Mouse (Mus musculus): ENCODE results near the gene Gramd1a. TPM values are rescaled to one million over a fixed set of nuclear protein-coding genes. Genes with fewer than 3 reads are reported as not detected.

The Gramd1a gene
- polyA plus RNA-seq, 1 experiment from 2014 or later, result 68.2 TPM

GRCm38 (mm10) chr7:31130197-31130596 is 25.5 kb downstream of the Gramd1a start:
- H3K4me3 ChIP-seq, result no peak overlapping the region
- H3K27ac ChIP-seq, result no peak overlapping the region
- H3K4me1 ChIP-seq, result peaks cover 17% of the 10 kb centered on the region
- no peak overlapping the region for H3K9ac ChIP-seq
- peaks cover 23% of the 10 kb centered on the region for H3K27me3 ChIP-seq
- no peak for ATAC-seq (ENCODE audit: insufficient number of reproducible peaks, low FRiP score, low TSS enrichment, low read depth)
- no peaks in the 10 kb centered on the region for H3K9me3 ChIP-seq
- 92% methylated on average over 7 of the region's 7 CpGs for WGBS
- H3K36me3 ChIP-seq, result peaks cover 68% of the 10 kb centered on the region
- no peak overlapping the region for H3K4me2 ChIP-seq

DNA sequence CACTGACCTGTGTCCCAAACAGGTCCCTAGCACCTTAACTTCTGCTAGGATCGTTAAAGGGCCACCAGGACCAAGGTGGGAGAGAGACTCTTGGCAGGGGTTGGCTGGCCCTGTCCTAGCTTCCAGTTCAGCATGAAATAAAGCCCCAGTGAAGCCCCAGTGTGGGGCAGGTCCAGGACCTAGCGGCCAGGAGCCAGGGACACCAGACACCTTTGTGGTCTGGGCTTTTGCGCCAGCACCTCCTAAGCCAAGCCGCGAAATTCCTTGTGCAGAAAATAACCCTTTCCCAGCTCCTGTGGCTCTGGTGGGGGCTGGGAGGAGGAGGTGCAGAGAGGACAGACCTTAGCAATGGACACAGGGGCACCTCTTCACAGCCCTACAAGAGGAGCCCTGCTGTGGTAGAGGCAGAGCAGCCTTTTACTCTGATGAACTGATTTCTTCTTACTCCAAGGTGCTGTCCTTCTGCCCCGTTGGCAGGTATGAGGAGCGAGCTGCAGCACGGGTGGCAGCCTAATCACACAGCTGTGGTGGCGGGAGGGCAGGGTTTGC is 27.5 kb downstream of the Gramd1a start:
- ATAC-seq (ENCODE audit: insufficient number of reproducible peaks, low FRiP score, low TSS enrichment, low read depth), result no peak
- Histone ChIP-seq H3K9ac (no peak overlapping the region), H3K9me3 (no peaks in the 10 kb centered on the region), H3K4me1 (peaks cover 17% of the 10 kb centered on the region), H3K4me2 (no peak overlapping the region), H3K36me3 (peaks cover 49% of the 10 kb centered on the region), H3K27me3 (peaks cover 31% of the 10 kb centered on the region), H3K4me3 (no peak overlapping the region), H3K27ac (no peak overlapping the region)
- 52% methylated on average over 9 of the region's 9 CpGs for WGBS

DNA sequence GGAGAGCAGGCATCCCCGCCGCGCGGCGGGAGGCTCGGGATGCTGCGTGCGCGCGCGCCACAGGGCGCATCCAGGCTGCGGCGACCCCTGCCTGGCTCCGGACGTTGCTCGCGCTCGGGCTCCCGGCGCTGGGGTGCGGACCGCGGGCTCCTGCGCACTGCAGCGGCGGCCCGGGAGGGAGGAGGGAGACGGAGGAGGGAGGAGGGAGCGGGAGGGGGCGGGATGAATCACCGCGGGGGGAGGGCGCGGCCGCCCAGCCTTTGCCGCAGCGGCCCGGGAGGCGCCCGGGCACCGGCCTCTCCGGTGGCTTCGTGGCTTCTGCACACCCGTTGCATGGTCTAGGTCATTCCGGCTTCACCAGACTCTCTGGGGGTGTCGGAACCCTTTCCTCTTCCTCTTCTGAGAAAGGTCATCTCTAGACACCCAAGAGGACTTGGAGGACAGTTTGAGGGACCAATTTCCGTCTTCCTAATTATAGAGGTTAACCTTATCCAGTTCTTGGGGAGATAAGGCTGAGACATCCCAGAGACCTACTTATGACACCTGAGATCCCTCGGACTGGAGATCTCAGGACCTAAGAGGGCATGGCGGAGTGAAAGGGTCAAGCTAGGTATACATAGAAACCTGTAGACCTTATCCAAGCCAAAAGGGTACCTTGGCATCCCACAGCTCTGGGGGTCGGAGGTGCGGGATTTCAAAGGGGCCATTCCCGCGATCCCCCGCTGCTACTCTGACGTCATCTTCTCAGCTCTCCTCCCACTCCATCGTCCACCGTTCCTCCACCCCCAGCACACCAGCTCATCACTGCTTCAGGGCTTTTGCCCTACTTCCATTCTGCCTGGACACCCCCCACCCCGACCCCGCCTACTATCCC is 28.6 kb downstream of the Gramd1a start, which contains the start of gene Scn1b:
TSS of gene Scn1b (minus strand) at position 153 of the 874 bp plus-strand sequence.
- H3K9me3 ChIP-seq, result no peaks in the 10 kb centered on the region
- peak within 1 kb of the TSS; percentile 99 for H3K4me2 ChIP-seq
- peaks cover 31% of the 10 kb centered on the region for H3K27me3 ChIP-seq
- no peak for ATAC-seq (ENCODE audit: insufficient number of reproducible peaks, low FRiP score, low TSS enrichment, low read depth)
- 2% methylated on average over 45 of the region's 60 CpGs for WGBS
- H3K4me1 ChIP-seq, result peaks cover 17% of the 10 kb centered on the region
- H3K27ac ChIP-seq, result no peak within 1 kb of the TSS
- peak within 1 kb of the TSS; percentile 65 for H3K4me3 ChIP-seq
- peak within 1 kb of the TSS; percentile 48 for H3K9ac ChIP-seq
- peaks cover 37% of the 10 kb centered on the region for H3K36me3 ChIP-seq

DNA sequence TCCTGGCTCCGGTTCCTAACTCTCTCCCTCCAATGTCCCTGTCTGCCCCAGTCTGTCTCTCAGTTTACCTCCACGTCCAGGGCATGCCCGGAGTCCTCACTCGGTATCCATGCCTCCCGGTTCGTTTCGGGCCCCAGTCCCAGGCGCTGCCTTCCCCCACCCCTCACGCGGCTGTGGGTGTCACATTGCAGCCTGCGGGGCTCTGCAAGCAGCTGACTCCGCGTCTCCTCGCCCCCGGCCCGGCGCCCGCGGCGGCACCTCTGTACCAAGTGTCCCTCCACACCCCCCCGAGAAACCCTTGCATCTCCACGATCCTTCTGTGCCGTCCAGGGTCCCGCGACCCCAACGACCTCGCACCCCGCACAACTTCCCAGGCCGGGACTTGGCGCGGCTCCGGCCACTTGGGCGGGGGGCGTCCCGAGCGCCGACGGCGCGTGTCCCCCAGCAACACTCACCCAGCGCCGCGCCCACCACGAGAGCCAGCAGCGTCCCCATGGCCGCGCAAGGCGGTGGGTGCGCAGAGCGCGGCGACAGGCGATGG is 29.4 kb downstream of the Gramd1a start:
- Histone ChIP-seq H3K4me1 (peaks cover 17% of the 10 kb centered on the region), H3K36me3 (peaks cover 29% of the 10 kb centered on the region), H3K4me2 (peak overlapping the region; percentile 99), H3K27me3 (peaks cover 31% of the 10 kb centered on the region), H3K9me3 (no peaks in the 10 kb centered on the region), H3K27ac (no peak overlapping the region), H3K4me3 (peak overlapping the region; percentile 65), H3K9ac (peak overlapping the region; percentile 48)
- ATAC-seq (ENCODE audit: insufficient number of reproducible peaks, low FRiP score, low TSS enrichment, low read depth), result no peak
- under 1% methylated on average over 53 of the region's 53 CpGs for WGBS

DNA sequence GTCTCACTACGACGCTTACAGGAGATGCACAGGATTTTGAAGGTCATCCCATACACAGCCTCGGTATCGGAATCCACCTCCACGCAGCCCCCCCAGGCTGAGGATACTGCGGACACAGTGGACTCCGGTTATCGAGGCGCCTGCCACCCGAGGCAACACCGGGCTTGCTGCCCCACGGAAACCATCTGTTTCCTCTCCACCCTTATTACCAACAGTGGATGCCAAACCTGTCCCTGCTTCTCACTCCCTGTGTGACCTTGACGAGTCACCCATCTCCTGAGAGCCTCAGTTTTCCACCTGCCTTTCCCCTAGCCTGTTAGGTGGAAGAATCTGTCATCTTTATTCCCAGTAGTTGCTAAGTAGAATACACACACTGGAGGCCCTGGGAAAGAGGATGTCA is 30.6 kb downstream of the Gramd1a start:
- peaks cover 31% of the 10 kb centered on the region for H3K27me3 ChIP-seq
- no peak overlapping the region for H3K4me2 ChIP-seq
- H3K4me1 ChIP-seq, result peaks cover 17% of the 10 kb centered on the region
- no peak overlapping the region for H3K9ac ChIP-seq
- ATAC-seq (ENCODE audit: insufficient number of reproducible peaks, low FRiP score, low TSS enrichment, low read depth), result no peak
- 74% methylated on average over 13 of the region's 13 CpGs for WGBS
- H3K4me3 ChIP-seq, result no peak overlapping the region
- peaks cover 17% of the 10 kb centered on the region for H3K36me3 ChIP-seq
- no peaks in the 10 kb centered on the region for H3K9me3 ChIP-seq
- no peak overlapping the region for H3K27ac ChIP-seq

DNA sequence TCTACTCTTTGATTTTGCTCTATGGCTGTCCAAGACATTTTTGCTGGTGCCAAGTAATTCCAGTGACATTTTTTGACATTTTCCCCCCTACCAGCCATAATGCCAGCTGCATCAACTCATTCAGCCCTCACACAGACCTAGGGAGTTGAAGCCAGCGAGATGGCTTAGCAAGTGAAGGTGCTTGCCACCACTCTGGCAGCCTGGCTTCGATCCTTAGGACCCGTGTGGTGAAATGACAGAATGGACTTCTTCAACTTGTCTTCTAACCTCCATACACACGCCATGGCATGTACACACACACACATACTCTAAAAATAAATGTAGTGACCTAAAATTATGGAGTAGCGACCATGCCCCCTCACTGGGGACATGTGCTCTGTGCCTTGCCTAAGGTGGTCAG is 31.3 kb downstream of the Gramd1a start:
- Histone ChIP-seq H3K4me3 (no peak overlapping the region), H3K9me3 (no peaks in the 10 kb centered on the region), H3K27me3 (peaks cover 31% of the 10 kb centered on the region), H3K36me3 (peaks cover 10% of the 10 kb centered on the region), H3K27ac (no peak overlapping the region), H3K4me1 (peaks cover 17% of the 10 kb centered on the region), H3K4me2 (no peak overlapping the region), H3K9ac (no peak overlapping the region)
- WGBS, result 80% methylated on average over 5 of the region's 5 CpGs
- ATAC-seq (ENCODE audit: insufficient number of reproducible peaks, low FRiP score, low TSS enrichment, low read depth), result no peak

DNA sequence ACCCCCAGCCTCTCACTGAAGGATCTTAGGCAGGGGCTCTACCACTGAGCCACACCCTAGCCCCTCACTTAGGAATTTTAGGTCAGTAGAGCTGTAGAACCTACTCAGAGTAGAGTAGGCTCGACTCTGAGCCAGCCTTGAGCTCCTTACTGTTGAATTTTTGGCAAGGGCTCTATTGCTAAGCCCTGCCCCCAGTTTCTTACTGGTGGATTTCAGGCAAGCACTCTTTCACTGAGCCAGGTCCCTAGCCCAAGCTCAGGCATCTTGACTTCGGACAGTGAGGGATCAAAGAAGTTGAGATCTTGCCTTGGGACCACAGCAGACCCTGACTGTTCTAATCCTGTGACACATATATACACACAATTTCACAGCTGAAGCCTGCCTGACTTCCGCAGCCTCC is 32.0 kb downstream of the Gramd1a start:
- no peak for ATAC-seq (ENCODE audit: insufficient number of reproducible peaks, low FRiP score, low TSS enrichment, low read depth)
- WGBS, result 76% methylated on average over 3 of the region's 3 CpGs

DNA sequence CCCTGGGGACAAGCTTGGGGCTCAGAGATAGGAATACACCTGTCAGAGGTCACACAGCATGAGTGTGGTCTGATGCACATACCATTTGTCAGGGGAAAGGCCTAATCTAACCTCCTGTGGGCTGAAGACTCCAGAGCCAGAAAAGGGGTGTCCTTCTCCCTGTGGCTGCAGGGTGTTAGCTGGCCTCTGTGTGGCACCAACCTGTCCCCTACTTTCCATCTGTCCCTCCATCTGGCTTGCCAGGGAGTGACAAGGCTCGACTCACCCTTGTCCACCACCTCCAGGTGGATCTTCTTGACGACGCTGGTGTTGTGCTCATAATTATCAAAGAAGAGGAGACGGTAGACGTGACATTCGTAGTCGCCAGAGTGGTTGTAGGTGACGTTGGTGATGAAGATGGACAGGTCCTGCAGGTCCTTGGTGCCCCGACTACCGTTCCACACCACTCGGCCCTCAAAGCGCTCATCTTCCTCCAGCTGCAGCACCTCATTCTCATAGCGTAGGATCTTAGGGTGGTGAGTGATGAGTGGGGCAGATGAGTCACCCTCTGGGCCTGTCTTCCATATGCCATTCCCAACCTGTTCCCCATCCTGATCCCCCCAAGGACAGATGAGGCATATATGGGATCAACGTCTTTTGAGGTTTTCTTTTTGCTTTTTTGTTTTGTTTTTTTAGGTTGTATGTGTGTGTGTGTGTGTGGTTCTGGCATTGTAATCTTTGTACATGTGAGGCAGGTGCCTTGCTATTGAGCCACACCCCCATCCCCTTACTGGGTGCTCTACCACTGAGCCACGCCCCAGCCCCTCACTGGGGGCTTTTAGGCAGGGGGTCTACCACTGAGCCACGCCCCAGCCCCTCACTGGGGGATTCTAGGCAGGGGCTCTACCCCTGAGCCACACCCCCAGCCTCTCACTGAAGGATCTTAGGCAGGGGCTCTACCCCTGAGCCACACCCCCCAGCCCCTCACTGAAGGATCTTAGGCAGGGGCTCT is 32.8 kb downstream of the Gramd1a start:
- ATAC-seq (ENCODE audit: insufficient number of reproducible peaks, low FRiP score, low TSS enrichment, low read depth), result no peak
- Histone ChIP-seq H3K27ac (no peak overlapping the region), H3K9ac (no peak overlapping the region), H3K36me3 (no peaks in the 10 kb centered on the region), H3K4me1 (peaks cover 17% of the 10 kb centered on the region), H3K9me3 (no peaks in the 10 kb centered on the region), H3K4me3 (no peak overlapping the region), H3K27me3 (peaks cover 31% of the 10 kb centered on the region), H3K4me2 (no peak overlapping the region)
- WGBS, result 86% methylated on average over 16 of the region's 16 CpGs

More for the DNA sequence above, 32.0 kb downstream of the Gramd1a start:
- no peak overlapping the region for H3K9ac ChIP-seq
- no peaks in the 10 kb centered on the region for H3K9me3 ChIP-seq
- H3K27me3 ChIP-seq, result peaks cover 31% of the 10 kb centered on the region
- H3K4me2 ChIP-seq, result no peak overlapping the region
- H3K4me1 ChIP-seq, result peaks cover 17% of the 10 kb centered on the region
- H3K36me3 ChIP-seq, result peaks cover 3% of the 10 kb centered on the region
- H3K27ac ChIP-seq, result no peak overlapping the region
- H3K4me3 ChIP-seq, result no peak overlapping the region

GRCm38 (mm10) chr7:31119556-31119955 is 36.1 kb downstream of the Gramd1a start:
- H3K4me2 ChIP-seq, result no peak overlapping the region
- no peaks in the 10 kb centered on the region for H3K9me3 ChIP-seq
- H3K27me3 ChIP-seq, result peaks cover 2% of the 10 kb centered on the region
- H3K36me3 ChIP-seq, result no peaks in the 10 kb centered on the region
- no peak overlapping the region for H3K9ac ChIP-seq
- H3K27ac ChIP-seq, result no peak overlapping the region
- no peak for ATAC-seq (ENCODE audit: insufficient number of reproducible peaks, low FRiP score, low TSS enrichment, low read depth)
- WGBS, result 82% methylated on average over 5 of the region's 5 CpGs
- H3K4me3 ChIP-seq, result no peak overlapping the region
- peaks cover 10% of the 10 kb centered on the region for H3K4me1 ChIP-seq

GRCm38 (mm10) chr7:31118486-31118885 is 37.2 kb downstream of the Gramd1a start:
- Histone ChIP-seq H3K36me3 (no peaks in the 10 kb centered on the region), H3K4me3 (no peak overlapping the region), H3K4me1 (peaks cover 10% of the 10 kb centered on the region), H3K27me3 (no peaks in the 10 kb centered on the region), H3K9ac (no peak overlapping the region), H3K27ac (no peak overlapping the region), H3K9me3 (no peaks in the 10 kb centered on the region), H3K4me2 (no peak overlapping the region)
- ATAC-seq (ENCODE audit: insufficient number of reproducible peaks, low FRiP score, low TSS enrichment, low read depth), result no peak
- WGBS, result 65% methylated on average over 7 of the region's 7 CpGs

DNA sequence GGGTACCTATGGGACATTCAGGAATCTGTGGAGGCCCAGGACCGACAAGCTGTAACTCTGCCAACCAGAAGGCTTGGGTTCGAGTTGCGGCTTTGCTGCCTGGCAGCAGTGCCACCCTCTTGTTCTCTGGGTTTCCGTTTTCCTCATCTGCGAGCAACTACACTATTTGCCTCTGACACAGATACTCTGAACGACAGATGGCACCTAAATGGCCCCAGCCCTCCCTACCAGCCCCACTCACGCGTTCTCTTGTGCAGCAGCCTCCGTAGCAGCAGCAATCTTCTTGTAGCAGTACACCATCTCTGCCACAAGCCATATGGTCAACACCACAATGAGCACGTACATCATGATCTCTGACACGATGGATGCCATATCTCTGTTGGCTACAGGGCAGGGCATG is 38.2 kb downstream of the Gramd1a start:
- ATAC-seq (ENCODE audit: insufficient number of reproducible peaks, low FRiP score, low TSS enrichment, low read depth), result no peak
- H3K4me2 ChIP-seq, result no peak overlapping the region
- no peaks in the 10 kb centered on the region for H3K27me3 ChIP-seq
- H3K36me3 ChIP-seq, result no peaks in the 10 kb centered on the region
- H3K9me3 ChIP-seq, result no peaks in the 10 kb centered on the region
- no peak overlapping the region for H3K4me3 ChIP-seq
- no peak overlapping the region for H3K9ac ChIP-seq
- WGBS, result 87% methylated on average over 11 of the region's 11 CpGs
- H3K4me1 ChIP-seq, result peaks cover 10% of the 10 kb centered on the region
- H3K27ac ChIP-seq, result no peak overlapping the region
